Mouse (Mus musculus): ENCODE measurements around the gene Unc5cl.

Unc5cl gene

DNA sequence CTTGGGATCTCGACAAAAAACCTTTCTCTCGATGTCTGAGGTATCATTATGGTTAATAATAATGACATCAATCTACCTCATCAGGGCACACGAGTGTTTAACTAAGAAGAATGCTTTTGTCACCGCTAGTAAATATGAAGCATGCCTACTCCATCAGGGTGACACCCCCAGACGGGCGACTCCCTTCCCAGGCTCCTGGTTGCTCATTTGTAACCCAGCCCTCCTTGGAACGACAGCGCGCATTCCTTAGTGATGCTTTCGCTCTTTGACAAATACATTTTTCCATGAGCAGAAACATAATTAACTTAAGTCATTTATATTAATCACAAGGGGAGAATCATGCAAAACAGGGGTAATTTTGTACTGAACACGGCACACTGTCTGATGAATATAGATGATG is 88.0 kb downstream of the Unc5cl start:
- no peak for DNase-seq

DNA sequence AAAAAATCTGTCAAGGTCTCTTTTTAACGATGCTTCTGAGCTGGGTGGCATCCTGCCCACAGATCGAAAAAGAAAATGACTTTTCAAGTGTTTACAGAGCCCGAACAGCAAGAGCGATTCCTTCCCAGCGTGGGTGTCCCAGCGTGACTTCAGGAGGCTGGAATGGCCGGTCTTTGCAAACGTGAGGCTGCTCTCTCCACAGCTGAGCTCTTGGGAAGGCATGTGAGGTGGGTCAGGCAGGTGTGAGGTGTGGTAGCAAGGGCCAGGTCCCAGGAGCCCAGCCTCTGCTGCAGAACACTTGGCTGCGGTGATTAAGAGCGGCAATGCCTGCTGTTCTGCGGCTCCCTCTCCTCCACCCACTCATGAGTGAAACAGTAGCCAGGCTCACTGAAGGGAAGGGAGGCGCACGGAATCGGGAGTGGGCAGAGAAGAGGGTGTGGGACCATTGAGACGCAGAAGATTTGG is 88.6 kb downstream of the Unc5cl start:
- DNase-seq = peak; percentile 43 to 45

DNA sequence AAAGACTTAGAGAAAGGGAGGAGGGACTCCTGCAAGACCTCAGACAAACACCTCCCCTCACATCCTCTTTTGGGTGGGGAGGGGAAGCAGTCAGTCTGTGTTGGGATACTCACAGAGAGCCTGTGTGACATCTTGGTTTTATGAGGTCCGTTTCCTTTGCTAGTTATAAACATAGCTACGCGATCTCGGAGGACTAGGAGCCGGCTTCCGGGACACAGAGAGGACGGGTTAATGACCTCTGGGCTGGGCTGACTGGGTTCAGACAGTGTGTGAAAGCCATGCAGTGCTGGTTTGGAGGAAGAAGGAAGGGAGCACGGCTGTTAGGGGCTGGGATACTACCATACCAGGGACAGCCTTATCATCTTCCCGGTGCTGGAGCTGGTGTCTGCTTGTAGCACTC is 90.0 kb downstream of the Unc5cl start:
- DNase-seq = no peak

DNA sequence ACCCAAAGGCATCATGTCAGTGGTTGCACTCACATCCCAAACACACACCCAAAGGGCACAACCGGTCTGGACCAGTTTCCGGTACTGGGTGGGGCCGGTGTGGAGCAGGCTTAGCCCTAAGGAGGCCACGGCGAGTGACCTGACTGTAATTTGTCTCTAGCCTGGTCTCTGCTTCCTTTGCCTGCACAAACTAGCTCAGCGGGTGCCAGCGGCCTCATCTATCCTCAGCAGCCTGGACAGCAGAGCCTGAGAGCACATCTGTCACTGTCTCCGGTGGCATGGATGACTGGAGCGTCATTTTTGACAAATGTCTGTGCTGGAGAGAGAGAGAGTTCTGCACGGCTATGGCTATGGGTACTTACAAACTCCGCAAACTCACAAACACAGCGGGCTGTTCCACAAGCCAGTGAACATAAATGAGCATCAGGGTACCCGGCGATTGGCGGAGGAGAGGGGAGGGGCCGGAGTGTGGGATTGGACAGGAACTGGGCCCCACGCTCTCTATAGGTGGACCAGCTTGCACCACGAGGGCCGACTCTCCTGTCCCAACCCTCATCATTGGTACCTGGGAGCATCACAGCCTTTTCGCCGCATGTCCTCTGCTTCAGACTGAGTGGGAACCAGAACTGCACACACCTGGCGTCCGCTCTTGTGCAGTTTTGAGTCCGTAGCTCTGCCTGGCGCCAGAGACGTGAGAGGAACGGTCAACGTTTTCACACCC is 90.7 kb downstream of the Unc5cl start:
- DNase-seq = no peak

DNA sequence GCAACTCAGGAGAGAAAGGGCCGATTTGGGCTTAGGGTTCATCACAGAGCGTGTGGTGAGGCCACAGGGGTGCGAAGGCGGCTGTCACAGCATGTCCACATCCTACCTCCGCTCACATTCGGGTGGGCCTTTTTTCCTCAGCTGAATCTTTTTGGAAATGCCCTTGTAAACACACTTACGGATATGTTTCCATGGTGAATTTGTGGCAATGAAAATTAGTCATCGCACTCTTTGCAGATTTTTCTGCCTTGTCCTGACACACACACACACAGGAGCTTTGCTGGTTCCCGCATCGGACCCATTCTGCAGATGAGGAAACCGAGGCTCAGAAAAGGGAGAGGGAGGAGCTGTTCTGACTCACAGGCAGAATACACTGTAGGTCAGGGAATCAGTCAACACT is 91.3 kb downstream of the Unc5cl start:
- no peak for DNase-seq

DNA sequence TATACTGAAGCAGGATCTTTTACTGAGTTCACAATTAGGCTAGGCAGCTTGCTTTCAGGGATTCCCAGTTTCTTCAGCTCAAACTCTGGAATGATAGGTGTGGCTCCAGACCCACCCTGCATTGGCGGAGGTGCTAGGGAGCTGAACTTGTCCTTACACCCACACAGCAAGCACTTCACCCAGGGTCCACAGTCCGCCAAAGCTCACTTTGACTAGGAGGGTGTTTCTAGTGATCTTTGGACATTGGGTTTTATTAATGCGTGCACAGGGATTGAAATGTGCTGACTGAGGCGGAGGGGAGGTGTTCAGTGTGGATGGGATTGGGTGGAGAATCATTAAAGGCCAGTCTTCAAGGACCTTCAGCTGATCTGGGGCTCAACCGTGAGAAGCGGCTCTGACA is 93.0 kb downstream of the Unc5cl start:
- no peak for DNase-seq

DNA sequence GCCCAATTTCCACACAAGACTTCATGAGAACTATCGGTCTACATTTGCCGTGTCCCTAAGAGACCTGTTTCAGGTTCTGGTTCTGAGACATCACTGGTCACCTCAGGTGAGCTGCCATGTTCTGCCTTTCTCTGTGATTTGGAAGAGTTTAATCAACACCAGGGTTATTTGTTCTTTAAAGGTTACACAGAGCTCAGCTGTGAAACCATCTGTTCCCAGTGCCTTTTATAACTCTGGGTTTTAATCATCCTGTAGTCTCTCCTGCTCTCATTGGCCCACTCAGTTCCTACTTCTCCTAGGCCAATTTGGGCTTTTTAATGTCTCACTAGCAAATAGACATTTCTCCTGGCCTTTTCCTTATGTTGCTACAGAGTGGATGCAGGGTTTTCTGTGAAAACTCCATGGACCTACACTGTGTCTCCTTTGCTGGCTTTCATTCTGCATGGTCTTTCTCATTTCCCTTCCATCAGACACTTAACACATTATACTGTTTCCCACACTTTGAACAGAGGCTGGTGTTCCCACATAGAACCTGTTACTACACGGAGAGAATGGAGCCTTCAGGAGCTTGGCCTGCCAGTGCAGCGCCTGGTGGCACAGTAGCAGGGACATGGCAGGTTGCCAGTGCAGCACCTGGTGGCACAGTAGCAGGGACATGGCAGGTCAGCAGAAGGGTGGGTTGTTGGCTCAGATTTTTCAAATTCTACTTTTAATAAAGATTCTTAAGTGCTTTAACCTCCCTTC is 97.3 kb downstream of the Unc5cl start:
- peak; percentile 86 to 94 for DNase-seq

DNA sequence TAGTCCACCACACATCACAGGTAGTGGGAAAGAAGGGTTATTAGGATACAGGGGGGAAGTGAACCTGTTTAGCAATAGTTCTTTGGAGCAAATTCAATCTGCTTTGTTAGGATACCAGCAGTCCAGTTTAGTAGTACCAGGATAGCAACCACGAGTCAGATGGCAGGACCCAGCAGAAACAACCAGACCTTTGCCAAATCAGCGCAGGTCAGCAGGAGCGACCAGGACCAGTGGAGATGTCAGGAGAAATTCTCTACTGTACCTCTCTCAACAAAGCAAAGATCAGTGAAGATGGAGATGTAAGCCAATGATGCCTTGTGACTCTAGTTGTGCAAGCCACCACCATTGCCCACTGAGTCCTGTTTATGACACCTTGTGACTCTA is 97.8 kb downstream of the Unc5cl start:
- DNase-seq = peak; percentile 57 to 59

DNA sequence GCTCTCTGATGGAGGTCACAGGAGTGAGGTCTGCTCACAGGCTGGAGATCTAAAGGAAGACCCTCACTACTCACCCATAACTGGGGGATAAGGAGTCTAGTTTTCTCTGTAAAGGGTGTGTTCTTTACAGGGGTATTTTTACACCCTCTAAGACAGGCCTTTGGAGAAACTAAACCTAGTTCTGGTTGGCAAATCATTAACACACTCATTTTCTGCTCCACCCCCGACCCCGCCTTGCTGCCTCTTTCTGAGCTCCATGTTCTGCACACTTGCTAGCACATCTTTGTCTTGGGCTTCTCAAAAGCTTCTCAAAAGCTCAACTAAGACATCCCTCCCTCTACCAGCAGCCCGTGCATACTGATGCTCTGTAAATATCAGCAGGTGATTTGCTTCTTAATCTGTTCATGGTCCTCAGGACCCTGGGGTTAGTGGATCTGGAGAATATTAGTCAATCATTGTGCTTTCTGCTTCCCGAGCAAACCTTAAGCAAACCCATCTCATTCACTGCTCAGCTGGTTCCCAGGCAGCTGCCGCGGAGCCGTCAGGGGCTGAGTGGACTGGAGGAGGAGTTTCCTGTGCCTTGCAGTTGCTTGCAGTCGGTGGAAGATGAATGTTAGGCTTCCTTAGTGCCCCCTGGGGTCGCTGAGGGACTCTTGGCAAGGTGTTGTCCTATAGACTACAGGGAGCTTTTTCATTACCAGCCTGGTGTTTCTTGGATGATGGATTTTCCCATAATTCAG is 101.7 kb downstream of the Unc5cl start:
- DNase-seq = no peak

DNA sequence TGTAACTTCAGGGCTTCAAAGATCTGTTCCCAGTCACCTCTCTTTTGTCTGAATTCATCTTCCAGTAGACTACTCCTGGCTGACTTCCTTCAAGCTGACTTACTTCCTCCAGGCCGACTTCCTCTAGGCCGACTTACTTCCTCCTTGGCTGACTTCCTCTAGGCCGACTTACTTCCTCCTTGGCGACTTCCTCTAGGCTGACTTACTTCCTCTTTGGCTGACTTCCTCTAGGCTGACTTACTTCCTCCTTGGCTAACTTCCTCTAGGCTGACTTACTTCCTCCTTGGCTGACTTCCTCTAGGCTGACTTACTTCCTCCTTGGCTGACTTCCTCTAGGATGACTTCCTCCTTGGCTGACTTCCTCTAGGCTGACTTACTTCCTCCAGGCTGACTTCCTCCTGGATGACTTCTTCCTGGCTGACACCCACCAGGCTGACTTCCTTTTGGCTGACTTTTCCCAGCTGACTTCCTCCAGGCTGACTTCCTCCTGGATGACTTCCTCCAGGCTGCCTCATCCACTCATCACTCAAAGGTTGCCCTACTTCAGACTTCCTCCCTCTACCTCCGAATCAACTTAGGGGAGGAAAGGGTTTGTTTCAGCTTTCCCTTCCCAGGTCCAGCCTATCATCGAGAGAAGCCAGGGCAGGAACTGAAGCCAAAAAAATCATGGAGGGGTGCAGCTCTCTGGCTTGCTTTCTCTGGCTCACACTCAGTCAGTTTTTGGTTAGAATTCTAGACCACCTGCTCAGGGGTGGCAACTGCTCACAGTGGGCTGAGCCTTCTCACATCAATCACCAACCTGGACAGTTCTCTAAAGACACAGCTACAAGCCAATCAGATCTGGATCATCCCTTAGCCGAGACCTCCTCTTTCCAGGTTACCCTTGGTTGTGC is 103.4 kb downstream of the Unc5cl start:
- DNase-seq = no peak

DNA sequence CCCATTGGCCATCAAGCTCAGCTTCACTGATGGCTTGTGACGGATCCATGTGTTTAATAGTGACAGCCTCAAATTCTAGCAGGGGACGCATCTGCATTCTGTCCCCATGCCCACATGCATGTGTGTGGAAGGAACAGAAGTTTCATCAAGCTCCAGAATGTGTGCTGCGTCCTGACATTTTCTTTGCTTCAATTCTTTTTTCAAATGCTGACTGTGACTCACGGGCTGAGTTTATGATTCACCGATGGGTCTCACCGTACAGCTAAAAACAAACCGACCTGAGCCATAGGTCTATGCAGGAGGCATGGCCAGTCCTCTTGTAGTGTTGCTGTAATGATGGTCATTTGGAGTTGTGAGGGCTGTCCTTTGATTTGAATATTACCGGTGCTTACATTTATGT is 110.2 kb downstream of the Unc5cl start:
- DNase-seq = no peak

DNA sequence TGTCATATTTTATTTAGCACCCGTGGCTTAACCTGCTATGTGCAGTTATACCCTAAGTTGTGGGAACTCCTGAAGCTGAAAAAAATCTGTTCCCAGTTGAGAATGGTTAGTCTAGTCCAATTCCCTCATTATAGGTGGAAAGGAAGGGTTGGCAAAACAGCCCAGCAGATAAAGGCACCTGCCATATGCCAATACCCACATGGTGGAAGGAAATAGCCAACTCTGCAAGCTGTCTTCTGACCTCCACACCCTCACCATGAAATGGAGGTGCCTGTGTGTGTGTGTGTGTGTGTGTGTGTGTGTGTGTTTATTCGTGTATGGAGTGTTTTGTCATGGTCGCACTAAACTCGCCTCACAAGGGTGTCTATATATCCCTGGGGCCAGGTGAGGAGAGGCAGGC is 115.0 kb downstream of the Unc5cl start:
- peak in 1 of 2 experiments; percentile 31 for DNase-seq

DNA sequence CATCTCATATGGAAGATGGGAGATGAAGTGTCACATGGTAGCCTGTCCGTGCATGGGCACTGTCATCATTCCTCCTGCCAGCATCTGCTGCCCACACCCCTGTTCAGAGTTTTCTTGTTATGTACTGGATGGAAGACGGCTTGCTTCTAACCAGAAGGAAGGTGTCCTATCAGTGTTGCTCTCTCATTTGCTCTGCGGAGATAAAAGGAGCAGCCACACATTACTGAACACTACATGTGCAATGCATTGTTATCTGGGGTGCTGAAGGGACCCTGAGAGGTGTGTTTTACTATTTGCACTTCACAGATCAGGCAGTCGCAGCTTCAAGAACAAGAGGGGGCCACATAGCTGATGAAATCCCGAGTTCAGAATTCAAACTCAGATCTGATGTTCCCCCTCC is 126.5 kb downstream of the Unc5cl start:
- no peak for DNase-seq

DNA sequence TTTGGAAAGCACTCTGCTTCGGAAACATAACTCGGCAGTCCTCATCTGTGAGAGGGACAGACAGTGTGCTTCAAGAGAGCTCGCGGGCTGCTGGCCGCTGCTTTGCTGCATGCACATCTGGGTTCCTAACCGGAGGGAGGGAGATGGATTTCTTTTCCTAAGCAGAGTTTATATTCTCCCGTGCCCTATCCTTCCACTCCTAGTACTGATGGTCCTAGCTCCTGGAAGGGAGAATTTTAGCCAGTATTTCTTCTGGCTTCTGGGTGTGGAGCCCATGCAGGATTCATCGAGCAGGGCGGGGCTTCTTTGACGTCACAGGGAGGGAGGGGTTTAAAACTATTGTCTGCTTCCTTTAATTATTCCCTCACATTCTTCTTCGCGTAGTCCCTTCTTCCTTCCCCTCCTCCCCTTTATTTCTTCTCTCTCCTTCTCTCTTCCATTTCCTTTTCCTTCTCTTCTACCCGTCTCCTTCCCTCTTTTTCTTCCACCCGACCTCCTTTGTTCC is 127.8 kb downstream of the Unc5cl start:
- no peak for DNase-seq

DNA sequence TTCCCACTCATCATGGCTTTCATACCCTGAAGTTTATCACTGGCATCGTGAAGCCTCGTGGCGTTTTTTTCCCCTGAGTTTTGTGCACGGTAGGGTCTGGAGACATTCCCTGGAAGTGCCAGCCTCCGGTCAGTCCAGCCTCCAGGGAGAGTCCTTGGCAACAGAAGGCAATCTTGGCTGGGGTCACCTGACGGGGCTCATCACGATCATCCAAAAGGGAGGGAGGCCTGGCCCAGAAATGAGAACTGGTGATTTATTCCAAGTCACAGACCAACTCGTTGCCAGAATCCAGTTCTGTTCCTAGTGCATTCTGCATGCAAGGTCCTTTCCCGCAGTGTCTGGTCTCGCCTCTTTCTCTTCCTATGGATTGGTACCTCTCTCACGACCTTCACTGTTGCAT is 128.7 kb downstream of the Unc5cl start:
- peak; percentile 57 to 66 for DNase-seq

DNA sequence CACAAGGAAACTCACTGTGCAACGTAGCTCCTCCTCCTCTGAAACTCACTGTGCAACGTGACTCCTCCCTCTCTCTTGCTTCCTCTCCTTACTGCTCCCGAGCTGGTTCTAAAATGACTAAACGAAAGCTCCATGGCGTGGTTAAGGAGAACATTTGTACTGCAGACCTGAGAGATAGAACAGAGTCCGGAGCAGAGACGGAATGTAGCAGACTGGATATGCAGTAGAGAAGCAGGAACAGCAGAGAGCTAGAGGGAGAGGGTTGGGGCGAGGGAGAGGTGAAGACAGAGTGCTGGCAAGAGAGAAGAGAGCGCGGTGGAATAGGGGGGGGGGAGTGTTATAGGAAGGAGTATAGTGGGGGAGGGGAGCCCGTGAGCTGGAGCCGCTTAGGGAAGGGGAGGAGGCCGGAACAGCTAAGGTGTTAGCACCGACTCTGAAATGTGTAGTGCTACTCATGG is 131.2 kb downstream of the Unc5cl start:
- DNase-seq = peak; percentile 40 to 58

DNA sequence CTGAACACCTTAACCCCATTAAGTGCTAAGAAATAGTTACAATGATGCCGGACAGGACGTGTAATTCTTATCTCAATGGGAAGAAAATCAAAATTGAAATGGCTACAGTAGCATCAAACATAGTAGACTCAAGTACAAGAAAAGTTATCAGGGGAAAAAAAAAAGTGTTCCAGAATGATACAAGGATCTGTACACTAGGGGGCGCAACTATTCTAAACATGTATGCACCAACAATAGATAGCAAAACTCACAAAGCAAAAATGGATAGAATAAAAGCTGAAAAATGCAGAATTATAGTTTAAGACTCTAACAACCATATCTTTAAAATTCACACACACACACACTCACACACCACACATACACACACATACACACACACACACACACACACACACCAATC is 134.0 kb downstream of the Unc5cl start:
- DNase-seq = no peak
